Mouse (Mus musculus) 416B (cell line): Measurements from ENCODE around the gene Gm5767.
A peak's percentile ranks its signal among the peaks of the same experiment; 100 is the strongest.

Source experiments
- DNase-seq: peaks from one replicate; pipeline ENCODE4 v3.0.0; 2011; ENCODE audit warnings: low read depth

Gene Gm5767

DNA sequence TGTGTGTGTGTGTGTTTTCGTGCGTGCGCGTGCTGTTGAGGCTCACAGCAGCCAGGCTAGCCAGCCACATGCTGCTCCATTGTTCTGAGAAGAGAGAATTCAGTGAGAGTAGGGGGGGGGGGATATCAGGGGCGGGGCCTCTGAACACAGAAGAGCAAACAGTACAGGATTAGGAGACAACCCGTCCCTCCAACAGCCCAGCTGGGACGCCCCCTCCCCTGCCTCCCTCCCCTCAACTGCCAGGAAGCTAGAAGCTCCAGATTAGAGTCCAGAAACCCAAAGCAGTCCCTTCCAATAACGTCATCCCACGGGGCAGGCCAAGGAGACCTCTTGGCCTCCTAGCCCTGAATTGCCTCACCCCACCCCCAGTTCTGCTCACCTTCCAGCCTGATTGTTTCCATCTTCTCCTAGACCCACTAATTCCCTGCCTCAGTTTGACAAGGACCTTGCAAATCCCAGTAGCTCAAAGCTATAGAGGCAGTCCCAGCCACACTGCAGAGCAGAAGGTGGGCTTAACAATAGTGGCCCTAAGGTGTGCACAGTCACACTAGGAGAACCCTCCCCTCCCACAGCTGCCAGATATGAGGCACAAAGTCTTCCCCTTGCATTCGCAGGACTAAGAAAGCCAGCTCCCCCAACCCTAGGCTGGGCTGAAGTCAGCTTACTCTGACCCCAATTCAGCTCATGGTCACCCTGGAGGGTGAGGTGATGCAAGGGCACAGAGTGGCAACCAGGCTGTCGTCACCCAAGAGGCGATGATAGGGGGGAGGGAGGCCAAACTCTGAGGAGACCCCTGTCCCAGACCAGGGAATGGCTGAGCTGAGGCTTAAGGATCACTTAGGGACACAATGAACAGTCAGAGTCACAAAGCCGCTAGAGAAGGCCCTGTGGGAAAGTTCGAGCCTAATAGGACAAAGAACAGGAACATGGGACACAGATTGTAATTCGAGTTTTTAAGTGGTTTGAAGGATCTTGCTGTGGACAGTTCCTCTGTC is 10.2 kb upstream of the Gm5767 start:
- DNase-seq, result no peak

DNA sequence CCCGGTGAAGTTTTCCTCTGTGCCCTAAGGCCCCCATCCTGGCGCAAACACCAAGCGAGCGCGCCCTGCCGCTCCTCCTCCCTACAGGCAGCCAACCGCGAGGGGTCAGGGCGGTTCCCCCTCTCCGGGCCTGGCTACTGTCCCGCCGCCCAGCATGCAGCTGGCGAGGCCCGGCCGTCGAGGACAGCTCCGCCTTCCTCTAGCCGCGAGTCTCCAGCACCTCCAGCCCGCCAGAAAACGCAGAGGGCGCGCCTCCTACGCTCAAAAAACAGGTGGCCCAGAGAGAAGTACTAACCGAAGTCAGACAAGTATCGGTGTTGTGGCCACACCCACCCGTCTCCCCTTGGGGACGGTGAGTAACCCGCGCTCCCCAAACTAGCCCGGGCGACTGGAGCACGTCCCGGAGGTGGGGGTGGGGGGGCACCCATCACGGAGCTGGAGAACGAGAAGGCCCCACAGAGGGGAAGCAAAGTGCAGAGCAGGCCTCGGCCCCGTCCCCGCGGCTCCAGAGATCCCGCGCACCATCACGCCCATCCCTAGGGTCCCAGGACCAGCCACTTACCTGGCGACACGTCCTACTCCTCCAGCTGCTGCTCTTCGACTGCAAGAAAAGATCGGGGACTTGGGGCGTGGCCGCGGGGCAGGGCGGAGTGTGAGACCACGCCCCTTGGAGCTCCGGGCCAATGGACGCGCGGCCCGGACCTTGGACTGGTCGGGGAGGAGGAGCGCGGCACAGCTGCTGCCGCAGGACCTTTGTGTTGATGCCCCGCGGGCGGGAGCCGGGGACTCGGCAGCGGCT is 8.8 kb upstream of the Gm5767 start, which contains the start of gene Carhsp1:
Carhsp1 (minus strand) TSS at position 605 of the 799 bp plus-strand sequence.
- peak; percentile 90 for DNase-seq

DNA sequence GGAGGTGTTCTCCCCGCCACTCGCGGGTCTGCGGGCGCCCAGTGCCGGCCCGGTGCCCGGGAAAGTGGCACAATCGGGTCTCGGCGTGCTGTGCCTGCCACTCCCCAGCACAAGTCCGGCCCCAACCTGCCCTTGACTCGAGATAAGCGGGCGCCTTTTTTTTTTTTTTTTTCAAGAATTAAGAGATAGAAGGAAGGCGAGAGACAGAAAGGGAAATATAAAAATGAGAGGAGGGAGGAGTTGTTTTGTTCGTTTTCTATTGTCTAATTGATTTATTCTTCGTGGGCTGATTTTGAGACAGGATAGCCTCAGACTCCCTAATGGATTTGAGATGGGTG is 8.3 kb upstream of the Gm5767 start:
- DNase-seq, result no peak

DNA sequence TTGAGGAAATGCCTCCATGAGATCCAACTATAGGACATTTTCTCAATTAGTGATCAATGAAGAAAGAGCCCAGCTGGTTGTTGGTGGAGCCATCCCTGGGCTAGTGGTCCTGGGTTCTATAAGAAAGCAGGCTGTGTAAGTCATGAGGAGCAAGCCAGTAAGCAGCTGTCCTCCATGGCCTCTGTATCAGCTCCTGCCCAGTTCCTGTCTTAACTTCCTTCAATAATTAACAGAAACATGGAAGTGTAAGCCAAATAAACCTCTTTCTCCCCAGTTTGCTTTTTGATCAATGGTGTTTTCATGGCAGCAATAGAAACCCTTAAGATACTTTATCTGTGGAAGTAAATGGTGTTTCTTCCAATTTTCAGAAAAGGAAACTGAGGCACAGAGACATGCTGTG is 7.8 kb upstream of the Gm5767 start:
- no peak for DNase-seq

DNA sequence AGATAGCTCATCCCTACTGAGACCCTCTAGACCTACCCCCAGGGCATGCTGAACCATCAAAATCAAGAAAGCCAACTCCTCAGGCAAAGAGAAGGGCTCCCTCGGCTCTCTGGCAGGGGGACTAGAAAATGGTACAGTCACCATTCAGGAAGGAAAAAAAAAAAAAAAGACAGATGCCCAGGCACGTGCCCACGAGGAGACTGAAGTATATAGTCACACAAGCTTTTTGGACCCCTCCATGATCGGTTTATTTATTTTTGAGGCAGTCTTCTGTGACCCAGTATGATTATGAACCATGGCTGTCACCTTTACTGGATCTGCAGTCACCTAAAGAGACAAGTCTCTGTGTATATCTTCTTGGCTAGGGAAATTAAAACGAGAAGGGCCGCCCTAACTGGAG is 7.2 kb upstream of the Gm5767 start:
- peak; percentile 25 for DNase-seq

DNA sequence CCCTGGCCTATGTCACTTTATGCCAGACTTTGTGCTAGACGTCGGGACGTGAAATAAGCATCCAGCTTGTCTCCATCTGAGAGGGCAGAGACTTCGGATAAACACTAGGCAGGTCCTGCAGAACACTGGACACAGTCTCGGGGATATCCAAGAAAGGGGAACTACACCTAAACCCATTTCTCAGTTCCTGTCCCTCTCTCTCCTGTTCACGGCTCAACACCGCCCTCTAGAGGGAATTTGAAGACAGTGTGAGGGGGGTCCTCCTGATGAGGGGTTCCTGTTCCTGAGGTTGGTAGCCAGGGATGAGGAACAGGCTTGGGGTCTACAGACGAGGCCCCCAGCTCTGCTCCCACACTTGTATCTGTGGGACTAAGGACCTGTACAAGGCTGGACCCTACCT is 6.4 kb upstream of the Gm5767 start:
- peak; percentile 87 for DNase-seq

DNA sequence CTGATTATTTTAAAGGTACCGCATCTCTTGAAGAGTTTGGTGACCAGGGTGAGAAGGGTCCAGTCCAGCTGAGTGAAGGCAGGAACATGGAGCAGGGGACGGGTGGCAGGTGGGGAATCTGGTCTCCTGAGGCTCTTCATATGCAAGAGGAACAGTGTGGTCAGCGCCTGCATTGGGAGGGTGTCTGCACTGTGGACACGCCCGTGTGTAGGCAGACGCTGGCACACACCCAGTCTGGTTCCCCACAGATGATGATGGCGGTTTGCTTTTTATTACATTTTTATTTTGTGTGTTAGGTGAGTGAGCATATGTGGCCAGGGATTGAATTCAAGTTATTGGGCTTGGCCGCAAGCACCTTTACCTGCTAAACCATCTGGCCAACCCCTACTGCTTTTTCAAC is 5.0 kb upstream of the Gm5767 start:
- DNase-seq, result no peak

DNA sequence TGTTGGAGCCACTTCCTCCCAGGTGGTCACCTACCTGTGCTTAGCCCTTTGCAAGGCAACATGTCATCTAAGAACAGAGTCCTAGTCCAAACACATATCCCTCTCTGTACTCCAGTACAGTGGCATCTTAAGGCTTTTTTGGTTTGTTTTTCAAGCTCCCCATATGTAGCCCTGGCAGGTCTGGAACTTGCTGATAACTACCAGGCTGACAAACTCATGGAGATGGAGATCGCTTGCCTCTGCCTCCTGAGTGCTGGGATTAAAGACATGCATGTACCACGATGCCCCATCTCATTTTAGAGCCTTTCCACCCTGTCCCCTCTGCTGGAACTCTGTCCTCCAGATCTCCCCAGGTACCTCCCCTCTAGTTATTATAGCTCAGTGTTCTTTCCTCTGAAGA is 4.3 kb upstream of the Gm5767 start:
- DNase-seq, result no peak

DNA sequence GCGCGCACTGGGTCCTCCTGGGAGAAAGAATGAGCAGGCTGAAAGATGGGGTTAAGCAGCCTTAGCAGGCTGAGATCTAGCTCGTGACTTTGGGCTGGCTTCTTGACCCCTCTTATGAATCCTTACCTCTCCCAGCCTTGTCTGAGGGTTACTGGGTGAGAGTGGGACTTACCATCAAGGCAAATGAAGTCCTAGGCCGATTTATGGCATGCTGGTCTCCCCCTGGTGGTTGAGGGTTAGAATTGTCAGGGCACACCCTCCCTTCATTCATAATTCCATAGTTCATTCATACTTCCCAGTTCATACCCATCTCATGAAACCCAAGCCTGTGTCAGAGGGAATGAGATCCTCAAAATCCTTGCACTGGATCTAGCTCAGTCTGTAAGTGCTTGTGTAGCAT is 3.8 kb upstream of the Gm5767 start:
- peak; percentile 69 for DNase-seq

DNA sequence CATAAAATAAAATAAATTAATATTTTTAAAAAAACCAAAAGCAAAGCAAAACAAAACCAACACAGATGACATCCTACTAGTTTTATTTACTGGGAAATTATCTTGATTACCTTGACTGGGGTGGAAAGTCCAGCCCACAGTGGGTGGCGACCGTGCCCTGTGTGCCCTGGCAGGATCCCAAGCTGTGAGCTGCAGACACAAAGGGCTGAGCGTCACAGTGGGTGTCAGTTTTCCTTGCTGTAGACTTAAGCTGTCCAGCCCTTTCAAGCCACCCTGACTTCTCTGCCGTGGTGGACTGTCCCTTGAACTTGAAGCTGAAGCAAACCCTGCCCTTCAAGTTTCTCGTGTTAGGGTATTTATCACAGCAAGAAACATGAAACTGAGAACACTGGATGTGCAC is 2.5 kb upstream of the Gm5767 start:
- DNase-seq, result no peak

DNA sequence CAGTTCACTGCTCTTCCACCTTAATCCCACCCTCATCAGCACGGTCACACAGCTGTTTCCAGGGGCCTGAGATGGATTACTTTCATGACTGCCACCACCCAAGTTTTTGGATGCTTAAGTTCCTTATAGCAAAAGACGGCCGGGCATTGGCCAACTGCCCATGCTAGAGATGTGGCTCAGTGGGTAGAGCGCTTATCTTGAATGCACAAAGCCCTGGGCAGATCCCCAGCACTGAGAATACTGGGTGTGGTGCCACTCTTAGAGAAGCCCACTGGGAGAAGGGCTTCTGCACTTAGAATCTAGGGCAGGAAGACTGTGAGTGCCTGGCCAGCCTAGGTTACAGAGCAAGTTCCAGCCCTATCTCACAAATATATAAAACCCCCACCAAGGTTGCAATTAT is 1.9 kb upstream of the Gm5767 start:
- DNase-seq, result no peak

DNA sequence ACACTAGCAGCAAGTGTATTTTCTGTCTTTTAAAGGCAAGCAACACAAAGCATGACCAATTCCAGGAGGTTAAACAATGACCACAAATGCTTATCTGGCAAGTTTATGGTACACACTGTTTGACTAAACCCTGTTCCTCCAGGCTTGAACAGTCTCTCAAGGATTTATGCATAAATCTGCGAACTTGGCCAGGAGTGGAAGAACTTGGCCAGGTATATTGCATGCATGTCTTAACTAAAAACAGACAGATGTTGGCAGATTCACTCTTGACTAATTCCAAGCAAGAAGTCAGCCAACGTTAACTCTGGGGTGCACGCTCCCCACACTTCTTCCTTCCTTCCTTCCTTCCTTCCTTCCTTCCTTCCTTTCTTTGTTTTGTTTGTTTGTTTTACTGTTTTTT is 790 bp upstream of the Gm5767 start:
- DNase-seq, result no peak

DNA sequence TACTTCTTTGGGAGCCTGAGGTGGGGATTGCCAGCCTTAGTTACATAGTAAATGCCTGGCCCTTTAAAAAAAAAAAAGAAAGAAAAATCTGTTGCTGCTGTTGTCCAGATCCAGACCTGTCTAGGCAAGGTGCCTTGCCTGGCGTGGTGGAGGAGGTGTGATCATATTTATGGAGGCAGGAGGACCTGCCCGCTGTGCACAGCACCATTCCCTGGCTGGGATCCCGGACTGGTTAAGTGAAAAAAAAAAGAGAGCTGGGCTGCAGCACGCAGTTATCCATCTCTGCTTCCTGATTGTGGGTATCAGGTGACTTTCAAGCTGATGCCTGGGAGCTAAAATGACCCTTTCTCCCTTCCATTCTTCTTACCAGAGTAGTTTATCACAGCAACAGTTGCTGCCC is 4.5 kb downstream of the Gm5767 start:
- no peak for DNase-seq

DNA sequence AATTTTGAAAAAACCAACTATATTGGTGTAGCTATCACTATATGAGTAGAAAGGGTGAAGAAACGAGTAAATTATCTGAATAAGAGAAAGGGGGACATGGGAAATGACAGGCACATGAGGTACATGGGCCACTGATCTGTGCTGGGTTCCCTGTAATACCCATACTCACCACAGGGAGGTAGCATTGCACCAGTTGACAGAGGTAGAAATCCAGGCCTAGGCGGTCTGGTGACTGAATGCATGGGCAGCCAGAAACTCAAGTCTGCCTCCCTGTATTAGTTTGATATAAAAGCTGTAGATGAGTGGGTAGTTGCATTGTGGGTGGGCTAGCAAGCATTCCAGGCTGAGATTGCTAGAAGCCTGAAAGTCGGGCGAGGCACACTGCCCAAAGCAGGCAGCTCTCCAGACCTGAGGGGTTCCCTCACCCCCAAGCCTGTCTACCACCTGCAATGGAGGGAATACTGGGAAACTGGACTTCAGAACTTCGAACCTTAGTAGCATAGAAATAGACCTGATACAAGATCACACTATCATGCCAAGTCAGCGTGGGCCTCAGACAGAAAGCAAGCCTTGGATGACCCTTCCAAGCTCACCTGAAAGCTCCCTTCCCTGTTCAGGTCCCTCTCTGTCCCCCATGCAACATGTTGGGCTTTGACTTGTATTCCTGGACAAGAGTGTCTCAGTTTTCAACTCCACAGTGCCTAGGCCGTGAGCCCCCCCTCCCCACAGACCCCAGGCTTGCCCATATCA is 5.7 kb downstream of the Gm5767 start:
- DNase-seq, result peak; percentile 77

DNA sequence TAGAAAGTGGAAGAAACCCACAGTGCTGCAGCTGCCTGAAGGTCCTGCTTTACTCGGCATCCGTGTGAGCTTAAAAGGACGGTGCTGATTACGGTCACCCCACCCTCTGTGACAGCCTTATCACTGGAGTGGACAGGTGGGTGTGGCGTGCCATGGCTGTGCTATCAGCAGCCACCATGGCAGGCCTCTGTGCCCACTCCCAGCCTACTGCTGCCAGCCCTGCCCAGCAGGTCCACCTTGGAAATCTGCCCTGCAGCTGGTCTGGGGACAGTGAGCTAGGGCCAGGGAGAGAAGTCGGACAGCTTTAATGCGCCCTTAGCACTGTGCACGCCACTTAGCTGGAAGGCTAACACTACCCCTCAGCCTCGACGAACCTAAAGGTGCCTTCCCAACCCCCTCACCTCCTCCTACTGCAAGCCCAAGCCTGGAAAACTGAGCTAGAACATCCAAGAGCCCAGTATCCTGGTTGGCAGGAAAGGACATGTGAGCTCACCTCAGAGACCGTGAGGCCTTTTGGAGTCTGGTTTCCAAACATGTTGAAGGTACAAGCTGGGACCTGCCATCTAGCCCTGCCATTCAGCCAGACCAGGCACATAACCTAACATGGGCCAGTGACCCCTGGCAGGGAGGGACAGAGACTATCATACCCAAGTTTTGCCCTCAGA is 6.4 kb downstream of the Gm5767 start:
- no peak for DNase-seq

DNA sequence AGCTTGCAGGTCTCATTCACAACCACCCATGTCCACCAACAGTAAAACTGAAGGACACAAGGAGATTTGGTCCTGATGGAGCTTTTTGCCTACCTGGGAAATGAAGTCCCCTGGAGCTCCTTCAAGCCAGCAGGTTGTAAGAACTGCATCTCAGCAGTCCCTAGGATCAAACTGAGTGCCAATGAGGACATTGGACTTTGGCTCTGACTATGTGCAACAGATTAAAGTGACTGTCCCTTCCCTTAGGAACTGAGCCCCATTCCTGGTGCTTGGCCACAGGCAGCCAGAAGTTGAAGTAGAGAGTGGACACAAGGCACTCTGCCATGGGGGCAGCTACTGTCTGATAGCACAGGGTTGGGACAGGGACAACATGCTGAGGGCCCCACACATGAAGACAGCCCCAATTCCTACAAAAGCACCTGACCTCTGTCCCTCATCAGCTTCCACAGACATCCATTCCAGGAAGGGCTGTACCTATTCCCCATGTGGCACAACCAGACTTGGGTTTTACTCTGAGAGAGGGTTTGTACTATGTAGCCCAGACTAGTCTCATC is 7.1 kb downstream of the Gm5767 start:
- no peak for DNase-seq

DNA sequence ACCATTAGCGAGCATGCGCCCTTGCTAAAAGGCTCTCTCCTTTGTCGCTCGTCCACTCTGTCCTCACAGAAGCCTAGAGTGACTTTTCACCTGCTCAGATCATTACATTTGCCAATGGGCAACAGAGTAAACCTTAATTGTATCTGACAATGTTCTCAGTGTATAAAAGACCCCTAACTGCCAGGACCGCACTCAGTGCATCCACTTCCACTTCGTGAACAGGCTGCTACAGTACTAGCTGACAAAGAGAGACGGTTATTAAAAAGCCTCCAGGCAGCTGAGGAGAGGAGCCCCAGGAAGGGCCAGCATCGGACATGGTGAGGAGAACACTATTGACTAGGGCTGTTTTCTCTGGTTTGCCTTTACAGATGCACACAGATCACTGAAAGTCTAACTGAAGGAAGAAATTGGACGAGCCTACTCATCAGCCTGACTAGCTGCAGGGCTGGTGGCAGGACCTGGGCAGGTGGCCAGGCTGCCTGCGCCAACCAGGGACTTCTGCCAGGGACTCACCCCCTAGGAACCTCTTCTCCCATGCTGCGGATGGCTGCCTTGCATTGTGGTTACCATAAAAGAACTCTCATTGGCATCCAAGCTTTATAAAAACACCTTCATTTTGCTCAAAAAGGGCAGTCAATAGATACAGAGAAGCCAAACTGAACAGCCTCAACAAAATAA is 9.5 kb downstream of the Gm5767 start:
- DNase-seq, result no peak

DNA sequence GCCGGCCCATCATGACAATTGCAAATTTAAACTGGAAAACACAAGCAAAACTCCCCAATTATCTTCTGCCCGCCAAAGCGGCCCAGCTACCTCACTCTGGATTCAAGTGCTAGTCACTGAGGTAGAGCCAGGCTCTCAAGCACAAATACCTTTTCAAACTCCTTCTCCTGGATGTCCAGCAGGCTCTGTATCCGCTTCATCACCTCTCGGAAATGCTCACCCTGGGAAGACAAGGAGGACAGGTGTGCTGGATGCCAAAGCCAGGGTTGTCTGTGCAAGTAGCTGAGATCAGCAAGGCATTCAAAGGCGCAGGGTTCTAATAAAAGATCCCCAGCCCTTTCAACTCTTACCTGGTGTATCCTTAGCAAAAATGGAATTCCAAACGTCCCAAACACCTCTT is 10.6 kb downstream of the Gm5767 start:
- DNase-seq, result no peak

DNA sequence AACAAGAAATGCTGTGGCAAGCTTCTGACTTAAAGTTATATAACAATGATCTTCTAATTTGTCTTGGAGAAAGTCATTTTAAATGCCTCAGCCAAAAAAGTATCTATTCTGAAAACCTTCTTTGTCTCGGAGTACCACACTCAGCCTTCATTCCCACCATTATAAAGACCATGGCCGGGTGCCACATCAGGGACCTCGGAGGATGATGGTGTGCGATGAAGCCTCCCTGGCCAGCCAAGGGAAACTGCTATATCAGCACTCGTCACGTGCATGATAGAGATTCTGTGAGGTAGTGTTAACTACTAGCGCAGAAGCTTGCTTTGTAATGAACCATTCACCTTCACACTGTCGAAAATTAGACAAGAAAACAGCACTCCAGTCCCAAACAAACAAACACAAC is 19.0 kb downstream of the Gm5767 start:
- no peak for DNase-seq

DNA sequence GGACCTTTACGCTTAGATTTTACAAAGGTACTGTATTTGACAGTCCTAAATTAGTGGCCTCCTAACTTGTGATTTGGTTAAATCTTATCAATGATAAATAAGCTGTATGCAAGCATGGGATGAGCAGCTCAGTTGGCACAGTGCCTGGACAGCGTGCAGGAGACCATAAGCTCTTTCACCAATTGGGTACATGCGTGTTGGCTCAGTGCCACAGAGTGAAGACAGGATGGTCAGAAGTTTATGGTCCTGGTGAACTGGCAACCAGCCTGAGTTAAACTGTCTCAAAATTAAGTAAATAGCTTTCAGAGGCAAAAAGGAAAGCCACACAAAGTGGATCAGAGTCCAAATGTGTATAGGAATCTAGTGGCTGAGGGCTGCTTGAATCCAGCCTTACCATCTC is 20.0 kb downstream of the Gm5767 start:
- DNase-seq, result no peak

DNA sequence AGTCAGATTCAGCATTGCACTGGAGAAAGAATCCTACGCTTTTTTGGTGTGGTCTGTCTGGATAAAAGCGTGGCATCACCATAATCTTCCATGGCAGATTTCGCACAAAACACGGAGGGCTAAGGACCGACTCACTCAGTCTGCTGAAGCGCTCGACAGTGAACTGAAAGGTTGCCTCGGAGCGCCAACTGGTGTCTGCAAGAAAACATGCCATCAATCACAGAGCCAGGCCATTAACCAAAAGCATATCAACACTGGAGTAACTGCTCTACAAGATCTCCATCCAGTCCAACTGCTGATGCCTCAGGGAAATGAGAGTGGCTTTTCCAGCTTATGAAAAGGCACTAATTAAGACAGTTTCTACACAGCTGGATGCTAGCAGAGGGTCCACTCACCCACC is 31.4 kb downstream of the Gm5767 start:
- no peak for DNase-seq
